Mouse (Mus musculus): ENCODE measurements at regions not wholly inside any gene's neighbourhood (a gene's known extent, or its start where the extent isn't known, plus 50 kb on each side); places are given as distances from the start of the nearest gene placed in this dataset.

DNA sequence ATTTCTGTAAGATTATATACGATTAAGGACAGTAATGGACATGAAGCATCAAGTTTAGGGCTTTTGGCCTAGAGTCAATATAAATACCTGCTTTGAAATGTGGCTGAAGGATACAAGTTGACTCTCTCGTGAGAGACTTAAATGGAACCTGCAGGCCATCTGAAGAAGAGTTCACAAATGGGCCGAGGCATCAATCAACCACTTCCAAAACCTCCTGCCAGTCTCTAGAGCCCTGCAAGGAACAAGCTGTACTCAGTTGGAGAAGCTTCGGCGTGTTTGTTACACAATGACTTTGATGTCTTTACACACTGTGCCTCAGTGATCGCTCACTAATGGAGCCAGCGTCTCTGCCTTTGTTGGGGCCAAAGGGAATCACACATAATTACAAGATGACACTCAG is 146.1 kb upstream of the Ccnd2 start:
- no peak for DNase-seq (ENCODE audit: low spot score in 2 of 2)

DNA sequence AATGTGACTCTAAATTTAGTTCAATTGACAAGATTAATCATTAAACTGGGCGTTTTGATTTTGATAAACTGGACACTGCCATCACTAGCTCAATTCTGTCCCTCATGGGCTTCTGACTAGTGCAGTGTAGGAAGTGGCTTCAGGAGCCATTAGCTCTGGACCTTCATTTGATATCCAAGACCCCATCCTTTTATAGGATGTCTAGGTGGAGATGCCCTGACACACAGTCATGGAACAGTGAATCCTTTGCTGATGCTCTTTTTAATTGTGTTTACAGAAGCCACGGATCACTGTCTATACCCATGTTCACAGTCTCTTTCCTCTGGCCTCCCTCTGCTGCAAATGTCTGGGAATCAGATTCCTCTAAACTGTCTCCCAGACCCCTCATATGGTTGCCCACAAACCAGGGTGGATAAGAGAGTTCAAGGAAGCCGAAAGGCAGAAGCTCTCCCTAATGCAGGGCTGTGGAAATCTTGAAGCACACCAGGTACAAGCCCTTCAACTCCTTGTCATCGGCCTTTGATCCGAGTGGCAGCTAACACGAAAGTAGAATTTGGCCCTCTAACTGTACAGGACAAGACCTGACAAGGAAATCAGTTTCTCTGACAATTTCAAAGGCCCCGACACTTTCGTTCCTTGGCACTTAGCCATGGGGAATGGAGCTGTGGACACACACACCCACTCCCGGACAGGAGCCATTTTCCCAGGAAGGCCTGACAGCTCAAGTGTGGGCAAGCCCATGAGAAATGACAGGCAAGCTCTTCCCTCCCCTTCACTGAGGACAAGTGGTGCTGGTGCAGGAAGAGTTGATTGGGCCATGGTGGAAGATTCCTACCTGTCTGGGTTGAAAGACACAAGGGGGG is 135.2 kb upstream of the Parp11 start:
- no peak for DNase-seq (ENCODE audit: low spot score in 2 of 2)

DNA sequence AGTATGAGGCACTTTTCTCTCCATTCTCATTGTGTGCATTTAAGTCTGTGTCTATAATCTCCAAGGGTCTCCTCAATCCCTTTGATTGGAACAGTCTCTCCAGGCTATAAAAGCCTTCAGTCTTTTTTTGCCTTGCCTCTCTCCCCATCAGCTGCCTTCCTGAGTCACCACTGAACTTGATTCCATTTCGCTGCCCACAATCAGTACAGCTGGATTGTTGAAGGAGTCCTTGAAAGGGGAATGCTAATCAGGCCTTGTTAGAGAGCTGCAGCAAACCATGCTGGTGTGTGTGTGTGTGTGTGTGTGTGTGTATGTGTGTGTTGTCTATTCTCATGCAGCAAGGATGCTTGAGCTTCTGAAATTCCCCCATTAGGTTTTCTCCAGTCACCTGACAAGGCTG is 129.3 kb upstream of the Parp11 start:
- DNase-seq (ENCODE audit: low spot score in 2 of 2): no peak

DNA sequence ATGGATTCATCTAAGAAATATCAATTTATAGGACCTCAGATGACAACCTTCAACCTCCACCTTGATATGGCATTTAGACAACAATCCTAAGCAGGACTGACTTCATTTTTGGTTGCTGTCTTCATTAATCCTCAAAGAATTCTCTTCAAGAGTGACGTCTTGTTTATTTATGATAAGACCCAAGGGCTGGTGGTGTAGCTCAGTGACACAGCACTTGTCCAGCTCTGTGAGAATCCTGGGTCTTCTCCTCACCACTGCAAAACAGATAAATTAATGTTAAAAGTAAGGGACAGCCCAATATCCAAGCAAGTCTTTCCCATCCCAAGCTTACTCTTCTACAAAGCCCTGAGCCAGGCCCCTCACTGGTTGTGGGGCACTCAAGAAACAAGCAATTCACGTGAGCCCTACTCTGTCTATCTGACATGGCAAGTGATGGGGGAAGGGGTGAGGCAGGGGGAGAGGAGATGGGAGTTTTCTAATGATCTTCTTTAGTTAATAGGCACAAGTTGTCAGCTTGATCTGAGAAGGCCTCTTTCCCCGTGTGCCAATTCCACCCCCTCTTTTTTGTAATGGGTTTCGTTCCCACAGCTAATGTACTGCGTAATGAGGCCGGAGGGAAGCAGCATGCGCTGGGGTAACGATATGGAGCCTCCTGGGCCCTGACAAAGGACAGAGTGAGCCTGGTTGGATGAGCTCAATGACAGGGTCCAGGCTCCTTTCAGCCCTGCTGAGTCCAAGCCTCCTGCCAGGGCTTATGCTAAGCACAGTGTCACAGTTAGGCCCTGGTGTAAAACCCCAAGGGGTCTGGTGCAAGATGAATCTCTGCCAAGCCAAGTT is 127.7 kb upstream of the Parp11 start:
- DNase-seq (ENCODE audit: low spot score in 2 of 2): no peak

DNA sequence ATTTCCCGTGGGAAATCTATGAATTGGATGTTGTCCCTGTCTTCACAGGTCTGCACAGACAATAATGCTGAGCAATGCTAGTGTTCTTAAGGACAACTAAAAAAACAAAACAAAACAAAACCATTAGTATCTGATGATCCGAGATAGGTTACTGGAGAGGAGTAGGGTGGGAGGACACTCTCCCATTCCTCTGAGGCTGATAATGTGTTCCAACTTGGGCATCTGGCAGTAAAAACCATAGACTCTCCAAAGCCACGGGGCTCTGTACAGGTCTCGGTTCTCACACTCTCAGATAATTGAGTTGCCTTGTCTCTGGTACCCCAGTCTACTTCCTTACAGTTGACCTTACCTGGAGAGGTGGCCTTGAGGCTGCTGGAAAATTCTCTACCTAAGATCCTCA is 126.0 kb upstream of the Parp11 start:
- no peak for DNase-seq (ENCODE audit: low spot score in 2 of 2)

DNA sequence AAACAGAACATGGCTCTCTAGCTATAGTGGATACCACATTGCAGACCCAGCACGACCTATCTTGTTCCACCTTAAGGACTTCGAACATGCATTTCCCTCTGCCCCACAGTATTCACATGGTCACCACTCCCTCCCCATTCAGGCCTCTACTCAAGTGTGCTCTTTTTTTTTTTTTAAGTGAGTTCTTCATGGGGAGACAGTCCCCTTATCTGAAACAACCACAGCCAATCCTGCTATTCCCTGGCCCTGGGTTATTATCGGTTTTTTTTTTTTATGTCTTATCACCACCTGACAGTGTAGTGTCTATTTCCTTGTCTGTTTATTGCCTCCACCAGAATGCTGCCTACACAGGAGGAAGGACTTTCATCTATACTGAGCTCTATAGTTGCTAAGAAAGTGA is 125.6 kb upstream of the Parp11 start:
- DNase-seq (ENCODE audit: low spot score in 2 of 2): no peak

DNA sequence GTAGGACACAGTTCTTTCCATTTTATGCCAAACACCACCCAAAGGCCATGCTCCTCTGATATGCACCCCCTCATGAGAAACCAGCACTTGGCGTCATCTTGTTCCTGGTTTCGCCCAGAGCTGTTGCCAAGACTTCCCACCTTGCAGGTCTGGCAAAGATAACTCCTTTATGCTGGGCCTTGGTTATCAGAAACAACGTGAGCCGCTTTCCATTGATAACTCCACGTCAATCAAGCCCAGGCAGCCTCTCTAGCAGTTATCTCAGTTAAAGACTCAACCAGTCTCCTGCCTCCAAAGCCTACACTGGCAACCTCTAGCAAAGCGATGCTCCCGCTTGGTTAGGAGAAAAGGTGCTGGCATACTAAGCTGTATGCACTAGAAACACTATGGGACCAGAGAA is 124.2 kb upstream of the Parp11 start:
- DNase-seq (ENCODE audit: low spot score in 2 of 2): no peak

DNA sequence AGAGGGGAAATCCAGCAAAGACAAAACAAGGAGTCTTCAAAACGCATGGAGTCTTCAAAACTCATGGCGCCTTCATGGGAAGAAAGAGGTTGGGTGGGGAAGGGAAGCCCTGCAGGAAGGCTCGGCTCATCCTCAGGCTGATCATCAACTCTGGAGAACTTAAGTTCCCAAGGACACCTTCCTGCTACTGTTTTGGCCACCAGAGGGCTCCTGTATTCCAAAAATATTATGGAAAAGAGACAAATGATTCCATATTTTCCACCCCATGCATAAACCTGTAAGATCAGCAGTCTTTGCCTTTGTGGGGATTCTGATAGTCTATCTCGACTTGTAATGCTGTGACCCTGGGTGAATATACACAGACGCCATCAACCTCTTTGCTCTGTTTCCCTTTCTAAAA is 121.7 kb upstream of the Parp11 start:
- DNase-seq (ENCODE audit: low spot score in 2 of 2): peak; percentile 69 to 72

DNA sequence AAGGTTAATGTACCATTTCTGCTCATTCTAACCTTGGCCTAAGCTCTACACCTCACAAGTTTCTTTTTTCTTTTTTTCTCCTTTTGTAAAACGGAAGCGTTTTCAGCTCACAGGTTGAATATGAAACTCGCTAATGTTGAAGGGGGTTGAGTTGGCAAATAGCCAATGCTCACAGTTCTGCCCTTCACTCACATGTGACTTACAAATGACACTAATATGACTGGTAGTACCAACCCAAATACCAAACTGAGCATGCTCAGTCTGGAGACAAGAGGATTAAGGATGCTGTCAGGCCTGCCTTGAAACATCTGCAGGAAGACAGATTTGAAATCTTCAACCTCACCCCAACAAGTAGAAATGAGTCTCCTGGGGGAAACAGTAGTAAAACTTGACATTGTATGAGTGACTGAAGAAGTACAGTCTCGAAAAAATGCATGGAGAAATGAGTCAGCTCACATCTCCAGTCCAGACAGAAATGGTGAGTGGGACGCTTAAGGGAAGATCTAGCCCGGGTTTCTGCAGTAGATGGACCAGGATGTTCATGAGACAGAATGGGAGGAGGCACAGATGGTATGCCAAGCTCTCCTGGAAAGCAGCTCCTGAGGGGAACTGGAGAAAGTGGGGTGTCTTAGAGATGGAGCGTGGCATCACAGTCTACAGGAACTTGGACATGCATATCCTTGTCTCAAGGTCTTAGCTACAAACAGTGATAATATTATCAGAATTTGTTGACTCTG is 120.9 kb upstream of the Parp11 start:
- no peak for DNase-seq (ENCODE audit: low spot score in 2 of 2)

DNA sequence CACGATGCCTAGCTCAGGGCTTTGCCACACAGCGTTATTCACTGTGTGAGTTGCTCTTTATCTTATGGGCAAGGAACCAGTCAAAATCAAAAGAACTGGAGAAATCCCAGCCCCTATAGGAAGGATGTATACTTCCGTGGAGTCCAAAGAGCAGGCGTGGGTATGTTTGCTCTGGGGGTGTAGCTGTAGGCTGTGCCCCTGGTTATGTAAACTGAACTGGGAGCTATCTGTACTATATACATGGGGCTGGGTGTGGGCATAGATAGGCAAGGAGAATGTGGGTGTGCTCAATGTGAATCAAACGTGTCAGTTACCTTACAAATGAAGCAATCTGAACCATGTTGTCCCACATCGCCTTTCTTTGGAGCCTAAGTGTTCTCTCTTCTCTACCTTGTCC is 120.3 kb upstream of the Parp11 start:
- no peak for DNase-seq (ENCODE audit: low spot score in 2 of 2)

DNA sequence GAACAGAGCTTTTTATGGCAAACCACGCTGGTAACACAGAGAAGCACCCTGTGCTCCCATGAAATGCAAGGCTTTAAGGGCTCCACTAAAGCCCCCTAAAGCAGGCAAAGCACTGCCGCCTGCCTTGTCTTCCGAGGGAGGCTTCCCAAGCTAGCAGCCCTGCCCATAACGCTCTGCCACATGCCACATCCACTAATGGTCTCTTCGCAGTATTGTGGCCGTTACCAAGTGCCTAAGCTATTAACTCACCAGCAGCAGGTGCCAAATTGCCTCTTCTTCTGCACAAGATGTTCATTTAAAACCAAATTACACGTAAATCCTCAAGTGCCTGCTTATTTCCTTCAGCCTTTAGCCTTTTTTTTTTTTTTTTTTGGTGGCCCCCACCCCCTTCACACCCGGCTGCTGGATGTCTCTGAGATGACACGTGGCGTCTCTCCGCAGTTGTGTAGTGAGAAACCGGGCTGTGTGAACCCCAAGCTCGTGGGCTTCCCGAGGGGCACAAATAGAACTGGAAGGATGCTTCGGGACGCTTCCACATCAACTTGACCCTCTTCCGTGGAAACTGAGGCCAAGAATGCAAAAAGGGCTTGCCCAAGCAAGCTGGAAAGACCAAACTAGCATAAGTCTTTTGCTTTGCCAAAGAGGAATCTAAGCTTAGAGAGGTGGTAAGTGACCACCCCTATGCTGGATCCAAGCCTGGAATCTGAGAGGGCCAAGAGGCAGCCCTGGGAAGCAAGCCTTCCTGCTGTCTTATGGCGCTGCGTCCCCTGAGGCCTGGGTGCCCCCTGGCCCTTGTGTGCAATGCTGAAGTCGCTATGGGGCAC is 117.2 kb upstream of the Parp11 start:
- peak; percentile 12 to 24 for DNase-seq (ENCODE audit: low spot score in 2 of 2)

DNA sequence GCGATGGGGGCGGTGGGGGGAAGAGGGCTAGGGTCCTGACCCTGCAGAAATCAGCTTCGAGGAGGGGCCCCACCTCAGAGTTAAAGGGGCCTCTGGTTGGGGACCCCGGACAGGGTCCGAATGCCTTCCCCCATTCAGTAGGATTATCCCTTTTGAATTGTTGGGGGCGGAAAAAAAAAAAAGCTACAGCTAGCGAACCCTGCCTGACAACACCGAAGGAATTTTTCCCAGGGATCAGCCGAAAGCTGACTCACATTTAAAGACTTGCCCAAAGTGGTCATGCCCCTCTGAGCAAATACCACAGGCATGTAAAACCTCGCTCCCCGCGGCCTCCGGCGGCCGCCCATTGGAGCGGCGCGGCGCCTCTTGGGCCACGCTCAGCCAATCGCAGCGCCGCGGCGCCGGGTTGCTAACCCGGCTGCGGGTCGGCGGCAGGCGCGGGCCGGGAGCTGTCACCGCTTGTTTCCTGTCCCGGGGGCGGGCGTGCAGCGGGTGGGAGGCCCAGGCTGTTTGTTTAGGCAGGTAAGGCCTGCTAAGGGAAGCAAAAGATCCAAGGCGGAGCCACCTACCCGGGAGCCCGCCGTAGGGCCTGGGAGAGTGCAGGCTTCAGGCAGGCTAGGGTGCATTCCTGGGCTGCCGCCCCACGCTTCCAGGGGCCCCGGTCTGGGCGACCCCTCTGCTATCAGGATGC is 116.5 kb upstream of the Parp11 start:
- peak; percentile 61 to 79 for DNase-seq (ENCODE audit: low spot score in 2 of 2)

DNA sequence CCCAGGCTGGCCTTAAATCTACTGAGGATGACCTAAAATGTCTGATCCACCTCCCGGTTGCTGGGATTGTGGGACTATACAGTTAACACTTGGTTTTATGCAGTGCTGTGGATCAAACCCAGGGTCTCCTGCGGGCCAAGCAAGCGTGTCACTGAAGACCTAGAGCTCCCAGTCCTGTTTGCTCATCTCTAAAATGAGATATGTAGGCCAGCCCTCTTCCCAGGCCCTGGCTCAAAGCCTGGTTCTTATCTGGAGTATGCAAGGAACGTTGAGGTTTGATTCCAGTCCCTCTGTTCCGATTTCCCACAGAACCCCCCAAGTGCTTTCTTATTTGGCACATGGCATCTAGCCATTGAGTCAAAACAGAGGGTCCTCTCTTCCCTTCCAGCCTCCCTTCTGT is 115.5 kb upstream of the Parp11 start:
- DNase-seq (ENCODE audit: low spot score in 2 of 2): no peak

DNA sequence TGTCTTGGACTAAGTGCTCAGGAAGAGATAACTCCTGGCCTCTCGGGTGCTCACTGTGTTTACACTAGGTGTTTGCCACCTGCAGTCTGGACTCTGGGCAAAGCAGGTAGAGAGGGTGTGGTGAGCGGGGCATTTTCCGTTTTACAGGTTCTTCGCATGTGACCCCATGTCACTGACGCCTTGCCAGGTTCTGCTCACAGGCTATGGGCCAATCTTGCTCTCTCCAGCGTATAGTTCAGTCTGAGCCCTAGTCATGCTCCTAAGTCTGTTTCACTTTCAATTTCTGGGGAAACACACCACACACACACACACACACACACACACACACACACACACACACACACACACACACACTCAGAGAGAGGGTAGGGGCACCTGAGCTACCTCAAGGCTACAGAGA is 112.4 kb upstream of the Parp11 start:
- DNase-seq (ENCODE audit: low spot score in 2 of 2): no peak

DNA sequence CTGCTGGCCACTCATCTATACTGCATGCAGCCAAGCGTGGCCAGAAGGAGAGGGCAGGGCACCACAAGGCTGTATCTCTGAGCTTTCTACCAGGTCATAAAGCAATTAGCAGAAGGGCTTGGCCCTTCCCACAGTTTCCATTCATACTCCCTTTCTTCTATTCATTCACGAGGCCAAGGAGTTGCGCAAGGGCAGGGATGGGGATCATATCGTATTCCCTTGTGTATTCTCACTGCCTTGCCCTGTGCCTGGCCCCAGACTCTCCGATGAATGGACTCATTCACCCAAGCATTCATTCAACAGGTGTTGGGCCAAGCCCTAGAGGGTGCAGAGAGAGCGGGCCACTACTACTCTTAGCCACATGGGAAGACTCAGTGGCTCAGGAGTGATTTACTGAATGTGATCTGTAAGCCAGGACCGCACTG is 111.2 kb upstream of the Parp11 start:
- DNase-seq (ENCODE audit: low spot score in 2 of 2): no peak

DNA sequence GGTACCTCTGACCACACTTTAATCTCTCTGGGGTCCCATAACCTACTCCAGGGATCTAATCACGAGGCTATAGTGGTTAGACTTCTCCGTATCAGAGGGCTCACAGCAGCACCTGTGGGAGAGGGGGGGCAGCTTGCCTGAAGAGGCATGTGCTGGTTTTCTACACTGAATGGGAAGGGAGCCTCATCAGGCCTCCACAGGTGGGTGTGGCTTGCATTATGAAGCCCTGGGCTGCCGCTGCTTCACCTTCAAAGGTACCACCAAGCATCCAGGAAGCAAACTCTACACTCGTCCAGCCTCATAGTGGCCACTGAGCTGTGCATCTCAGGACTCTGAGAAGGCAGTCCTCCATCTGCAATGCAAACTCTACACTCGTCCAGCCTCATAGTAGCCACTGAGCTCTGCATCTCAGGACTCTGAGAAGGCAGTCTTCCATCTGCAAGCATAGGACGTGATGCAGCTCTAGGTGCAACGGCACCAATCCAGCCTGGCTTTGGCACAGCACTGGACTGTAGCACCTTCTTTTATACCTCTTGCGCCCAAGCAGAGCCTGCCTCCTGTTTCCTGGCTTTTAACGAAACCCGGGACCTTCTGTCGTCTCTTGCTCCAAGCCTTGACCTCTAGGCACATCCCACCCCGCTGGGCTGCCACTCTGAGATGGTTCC is 110.5 kb upstream of the Parp11 start:
- DNase-seq (ENCODE audit: low spot score in 2 of 2): no peak

DNA sequence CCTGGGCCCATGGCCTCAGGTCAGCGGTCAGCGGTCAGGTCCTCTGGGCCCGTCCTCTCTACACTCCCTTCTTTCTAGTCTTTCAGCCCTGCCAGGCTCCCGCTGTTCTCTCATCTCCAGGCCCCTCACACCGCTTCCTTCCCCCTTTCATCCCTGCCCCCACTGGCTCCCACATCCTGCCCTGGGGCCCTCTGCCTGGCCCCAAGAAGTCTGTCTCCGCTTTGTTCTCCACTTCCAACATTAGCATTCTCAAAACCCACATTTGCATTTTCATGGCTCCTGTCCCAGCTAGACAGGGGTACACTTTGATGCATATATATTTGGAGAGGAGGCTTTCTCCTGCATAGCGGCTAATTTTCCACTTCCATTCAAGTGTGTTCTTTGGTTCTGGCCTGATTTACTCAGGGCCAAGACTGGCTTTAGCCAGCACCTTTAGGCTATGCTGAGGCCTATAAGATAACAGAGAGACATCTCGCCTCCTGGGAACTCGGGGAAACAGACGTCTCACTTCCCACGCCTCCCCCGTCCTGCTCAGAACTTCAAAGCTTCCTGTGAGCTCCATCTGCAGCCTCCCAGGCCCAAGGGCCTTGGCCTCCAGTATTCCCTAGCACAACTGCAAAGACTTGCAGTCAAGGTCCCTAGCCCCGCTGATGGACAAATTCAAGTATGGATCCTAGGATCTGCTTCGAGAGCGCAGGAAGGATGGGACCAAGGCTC is 109.8 kb upstream of the Parp11 start:
- DNase-seq (ENCODE audit: low spot score in 2 of 2): peak; percentile 28 to 42

DNA sequence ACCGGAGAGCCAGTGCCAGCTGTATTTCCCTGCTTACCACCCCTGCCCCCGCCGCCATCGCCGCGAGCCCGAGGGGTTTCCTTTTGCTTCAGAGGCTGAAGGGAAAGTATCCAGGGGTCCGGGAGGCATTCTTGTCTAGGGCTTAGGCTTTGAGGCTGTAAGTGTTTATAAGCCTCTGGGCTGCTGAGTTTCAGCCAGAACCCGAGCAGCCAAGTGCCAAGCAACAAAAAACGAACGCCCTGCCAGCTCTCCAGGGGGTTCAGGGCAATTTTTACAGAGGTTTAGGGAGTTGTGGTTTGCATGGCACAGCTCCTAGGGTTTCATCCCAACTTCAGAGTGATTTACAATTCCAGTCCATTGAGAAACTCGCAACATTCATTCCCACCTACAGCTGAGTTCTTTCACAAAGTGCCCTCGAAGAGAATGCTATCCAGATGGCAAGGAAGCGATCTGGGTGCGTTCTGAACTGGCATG is 109.2 kb upstream of the Parp11 start:
- DNase-seq (ENCODE audit: low spot score in 2 of 2): peak in 1 of 2 experiments; percentile 46

DNA sequence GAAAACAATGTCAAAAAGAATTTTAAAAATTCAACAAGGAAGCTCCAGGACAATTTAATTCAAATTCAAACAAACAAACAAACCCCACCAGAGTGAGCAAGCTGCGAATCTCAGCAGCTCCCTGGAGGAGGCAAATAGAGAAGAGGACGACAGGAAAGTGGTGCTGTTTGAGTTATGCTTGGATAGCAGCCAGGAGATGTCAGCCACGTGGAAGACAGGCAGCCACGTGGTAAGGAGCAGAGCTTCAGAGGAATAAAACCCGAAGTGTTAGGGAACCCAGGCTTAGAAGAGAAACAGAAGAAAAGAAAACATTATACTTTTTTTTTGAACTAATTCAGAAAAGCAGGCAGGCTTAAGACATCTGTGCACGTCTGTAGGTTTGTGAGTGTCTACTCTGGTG is 108.2 kb upstream of the Parp11 start:
- DNase-seq (ENCODE audit: low spot score in 2 of 2): no peak

All from layer of hippocampus, postnatal 10 days (tissue).